Mouse (Mus musculus): ENCODE measurements around the gene Slc25a29. TPM values are rescaled to one million over a fixed set of nuclear protein-coding genes. Genes with fewer than 3 reads are reported as not detected.
"Not testable (repeated sequence)": the region's sequence is repeated elsewhere in the genome, so short reads cannot be mapped to it uniquely, and the experiment has no call there.

The Slc25a29 gene
- polyA plus RNA-seq, 1 experiment from 2014 or later: 7.1 TPM

DNA sequence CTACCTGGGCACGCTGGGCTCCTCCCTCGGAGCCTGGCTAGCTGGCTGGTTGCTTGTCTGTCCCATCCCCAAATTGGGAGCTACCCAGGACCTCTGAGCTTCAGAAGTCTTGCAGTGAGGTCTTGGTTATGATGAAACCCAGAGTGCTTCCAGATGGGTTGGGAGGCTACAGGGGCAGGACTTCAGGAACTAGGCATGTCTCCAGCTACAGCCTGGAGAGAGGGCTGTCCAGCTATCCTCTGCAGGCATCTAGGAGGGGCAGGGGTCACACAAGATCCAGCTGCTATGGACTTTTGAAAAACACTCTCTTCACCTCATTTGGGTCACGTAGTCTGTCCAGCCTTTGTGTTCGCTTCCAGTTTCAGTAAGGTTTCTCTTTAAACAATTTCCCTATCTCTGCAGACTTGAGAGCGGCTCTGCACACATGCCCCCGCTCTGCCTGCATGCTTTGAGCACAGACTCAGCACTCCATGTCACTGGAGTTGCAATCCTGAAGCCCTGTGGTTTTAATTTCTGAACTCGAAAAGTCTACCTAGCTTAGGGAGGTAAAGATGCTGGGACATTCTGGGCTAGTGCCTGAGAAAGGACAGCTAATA lies 22.0 kb upstream of the Slc25a29 start:
- H3K4me2 ChIP-seq (ENCODE audit: low read length): no peak overlapping the region
- H3K9me3 ChIP-seq (ENCODE audit: control insufficient read depth, low read length): no peaks in the 10 kb centered on the region
- ATAC-seq (replicated peaks; ENCODE audit: low FRiP score, low TSS enrichment, low read depth) (no peak), DNase-seq (ENCODE audit: low spot score) (no peak)
- peak overlapping the region; percentile 48 for H3K27ac ChIP-seq (ENCODE audit: low read depth)
- no peaks in the 10 kb centered on the region for H3K27me3 ChIP-seq (replicated peaks; ENCODE audit: control insufficient read depth, insufficient read depth, low read length)
- 65% methylated on average over 7 of the region's 7 CpGs for WGBS
- peaks cover 41% of the 10 kb centered on the region for H3K36me3 ChIP-seq (ENCODE audit: control insufficient read depth, insufficient read depth, low read length)
- H3K4me1 ChIP-seq (replicated peaks; ENCODE audit: control insufficient read depth, insufficient read depth, low read length): no peaks in the 10 kb centered on the region
- no peak overlapping the region for H3K9ac ChIP-seq (ENCODE audit: low read length)
- H3K4me3 ChIP-seq (ENCODE audit: low read depth, low read length): no peak overlapping the region

DNA sequence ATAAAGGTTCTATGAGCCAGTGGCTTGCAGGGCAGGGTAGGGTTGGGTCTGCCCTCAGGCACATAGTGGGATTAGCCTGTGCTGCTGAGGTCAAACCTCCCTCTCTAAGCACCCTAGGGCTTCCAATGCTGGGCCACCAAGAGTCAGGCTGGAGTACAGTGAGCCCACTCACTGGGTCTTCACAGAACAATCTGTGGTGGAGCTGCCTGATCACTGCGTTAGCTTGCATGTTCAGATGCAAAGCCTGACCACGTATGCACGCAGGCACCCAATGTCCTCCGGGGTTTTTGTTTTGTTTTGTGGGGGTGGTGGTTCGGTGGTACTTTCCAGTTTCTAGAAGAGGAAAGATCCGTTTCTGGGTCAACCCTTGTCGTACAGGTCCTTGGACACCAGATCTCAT lies 21.4 kb upstream of the Slc25a29 start:
- DNase-seq (ENCODE audit: low spot score): no peak
- Histone ChIP-seq H3K4me2 (ENCODE audit: low read length) (no peak overlapping the region), H3K9me3 (ENCODE audit: control insufficient read depth, low read length) (no peaks in the 10 kb centered on the region), H3K4me3 (ENCODE audit: low read depth, low read length) (no peak overlapping the region), H3K4me1 (replicated peaks; ENCODE audit: control insufficient read depth, insufficient read depth, low read length) (no peaks in the 10 kb centered on the region), H3K27me3 (replicated peaks; ENCODE audit: control insufficient read depth, insufficient read depth, low read length) (no peaks in the 10 kb centered on the region), H3K27ac (ENCODE audit: low read depth) (peak overlapping the region; percentile 48), H3K9ac (ENCODE audit: low read length) (no peak overlapping the region), H3K36me3 (ENCODE audit: control insufficient read depth, insufficient read depth, low read length) (peaks cover 35% of the 10 kb centered on the region)
- WGBS: 88% methylated on average over 7 of the region's 7 CpGs
- ATAC-seq (replicated peaks; ENCODE audit: low FRiP score, low TSS enrichment, low read depth): no peak

DNA sequence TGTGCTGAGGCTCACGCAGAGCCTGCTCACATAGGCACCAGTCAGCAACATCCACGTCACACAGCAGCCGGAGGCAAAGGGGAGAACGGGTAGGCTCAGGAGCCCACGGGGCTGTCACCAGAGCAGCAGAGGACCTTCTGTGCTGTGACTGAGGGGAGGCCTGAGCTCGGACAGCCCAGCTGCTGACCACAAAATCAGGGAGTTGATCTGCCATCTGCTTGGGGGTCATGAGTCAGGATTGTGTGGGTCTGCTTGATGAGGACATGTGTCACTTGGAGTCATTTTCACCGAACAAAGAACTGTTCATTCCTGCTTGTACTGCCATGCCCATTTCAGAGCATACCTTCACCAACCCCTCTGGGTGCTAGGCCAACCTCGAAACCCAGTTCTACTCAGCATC lies 20.5 kb upstream of the Slc25a29 start:
- WGBS: 84% methylated on average over 8 of the region's 8 CpGs
- H3K9me3 ChIP-seq (ENCODE audit: control insufficient read depth, low read length): no peaks in the 10 kb centered on the region
- DNase-seq (ENCODE audit: low spot score) (no peak), ATAC-seq (replicated peaks; ENCODE audit: low FRiP score, low TSS enrichment, low read depth) (no peak)
- H3K4me2 ChIP-seq (ENCODE audit: low read length): no peak overlapping the region
- no peak overlapping the region for H3K27ac ChIP-seq (ENCODE audit: low read depth)
- no peak overlapping the region for H3K9ac ChIP-seq (ENCODE audit: low read length)
- no peaks in the 10 kb centered on the region for H3K4me1 ChIP-seq (replicated peaks; ENCODE audit: control insufficient read depth, insufficient read depth, low read length)
- H3K4me3 ChIP-seq (ENCODE audit: low read depth, low read length): no peak overlapping the region
- no peaks in the 10 kb centered on the region for H3K27me3 ChIP-seq (replicated peaks; ENCODE audit: control insufficient read depth, insufficient read depth, low read length)
- peaks cover 26% of the 10 kb centered on the region; the same call in 1 of the 2 replicates for H3K36me3 ChIP-seq (ENCODE audit: control insufficient read depth, insufficient read depth, low read length)

DNA sequence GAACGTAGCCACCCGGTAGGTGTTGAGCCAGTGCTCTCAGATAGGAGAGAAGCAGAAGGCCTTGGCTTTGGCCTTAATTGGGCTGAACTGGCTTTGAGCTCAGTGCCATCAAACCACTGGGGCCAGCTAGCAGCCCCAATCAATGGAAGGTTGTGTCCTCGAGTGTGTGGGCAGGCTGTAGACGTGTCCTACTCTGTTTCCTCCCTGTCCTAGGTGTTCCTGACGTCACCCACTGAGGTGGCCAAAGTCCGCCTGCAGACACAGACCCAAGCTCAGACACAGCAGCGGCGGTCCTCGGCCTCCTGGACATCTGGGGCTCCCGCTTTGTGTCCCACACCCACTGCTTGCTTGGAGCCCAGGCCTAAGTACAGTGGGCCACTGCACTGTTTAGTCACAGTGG lies 19.4 kb upstream of the Slc25a29 start:
- WGBS: 90% methylated on average over 10 of the region's 10 CpGs
- H3K4me3 ChIP-seq (ENCODE audit: low read depth, low read length): no peak overlapping the region
- H3K36me3 ChIP-seq (ENCODE audit: control insufficient read depth, insufficient read depth, low read length): peaks cover 17% of the 10 kb centered on the region; the same call in 1 of the 2 replicates
- H3K9ac ChIP-seq (ENCODE audit: low read length): no peak overlapping the region
- H3K27ac ChIP-seq (ENCODE audit: low read depth): no peak overlapping the region
- no peak for ATAC-seq (replicated peaks; ENCODE audit: low FRiP score, low TSS enrichment, low read depth)
- no peaks in the 10 kb centered on the region for H3K27me3 ChIP-seq (replicated peaks; ENCODE audit: control insufficient read depth, insufficient read depth, low read length)
- DNase-seq (ENCODE audit: low spot score): no peak
- no peaks in the 10 kb centered on the region for H3K9me3 ChIP-seq (ENCODE audit: control insufficient read depth, low read length)
- H3K4me2 ChIP-seq (ENCODE audit: low read length): no peak overlapping the region
- no peaks in the 10 kb centered on the region for H3K4me1 ChIP-seq (replicated peaks; ENCODE audit: control insufficient read depth, insufficient read depth, low read length)

DNA sequence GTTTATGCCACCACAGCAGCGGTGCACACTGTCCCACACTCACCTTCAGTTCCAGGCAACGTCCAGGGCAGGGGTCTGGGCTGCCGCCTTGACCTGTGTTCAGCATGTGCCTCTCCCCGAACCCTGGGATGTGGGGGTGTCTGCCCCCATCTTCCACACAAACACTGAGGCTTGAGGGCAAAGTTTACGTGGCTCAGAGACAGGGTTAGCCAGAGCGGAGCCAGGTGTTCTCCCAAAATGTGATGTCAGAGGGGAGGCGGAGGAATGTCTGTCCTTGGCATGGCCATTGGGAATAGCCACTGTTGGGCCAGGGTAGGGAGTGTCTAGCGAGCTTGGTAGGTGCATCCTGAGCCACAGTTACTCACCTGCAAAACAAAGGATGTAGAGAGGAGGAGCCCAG lies 17.1 kb upstream of the Slc25a29 start:
- H3K4me3 ChIP-seq (ENCODE audit: low read depth, low read length): no peak overlapping the region
- no peak overlapping the region for H3K9ac ChIP-seq (ENCODE audit: low read length)
- no peaks in the 10 kb centered on the region for H3K4me1 ChIP-seq (replicated peaks; ENCODE audit: control insufficient read depth, insufficient read depth, low read length)
- WGBS: 88% methylated on average over 8 of the region's 8 CpGs
- H3K27ac ChIP-seq (ENCODE audit: low read depth): no peak overlapping the region
- no peak for ATAC-seq (replicated peaks; ENCODE audit: low FRiP score, low TSS enrichment, low read depth)
- no peaks in the 10 kb centered on the region for H3K27me3 ChIP-seq (replicated peaks; ENCODE audit: control insufficient read depth, insufficient read depth, low read length)
- H3K9me3 ChIP-seq (ENCODE audit: control insufficient read depth, low read length): no peaks in the 10 kb centered on the region
- DNase-seq (ENCODE audit: low spot score): no peak
- no peak overlapping the region for H3K4me2 ChIP-seq (ENCODE audit: low read length)
- H3K36me3 ChIP-seq (ENCODE audit: control insufficient read depth, insufficient read depth, low read length): 0 out of 2 replicates have a peak, but pooled peaks cover 3% of the 10 kb centered on the region

DNA sequence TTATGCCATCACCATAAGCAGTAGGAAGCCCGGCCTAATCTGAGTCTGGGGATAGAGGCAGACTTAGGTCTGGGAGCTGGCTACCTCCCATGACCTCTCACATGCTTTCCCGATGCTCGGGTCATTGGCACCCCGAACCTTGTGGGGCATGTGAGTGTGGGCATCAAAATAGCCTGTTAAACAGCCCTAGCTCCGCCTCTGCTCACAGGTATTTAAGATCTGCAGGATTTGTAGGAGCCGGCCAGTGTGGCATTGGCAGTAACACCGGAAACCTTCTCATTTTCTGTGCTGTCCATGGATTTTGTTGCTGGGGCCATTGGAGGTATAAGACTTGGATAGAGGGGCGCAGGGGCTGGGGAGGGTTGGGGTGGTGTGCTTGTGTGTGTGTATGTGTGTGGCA lies 15.2 kb upstream of the Slc25a29 start:
- Histone ChIP-seq H3K27ac (ENCODE audit: low read depth) (no peak overlapping the region), H3K36me3 (ENCODE audit: control insufficient read depth, insufficient read depth, low read length) (0 out of 2 replicates have a peak, but pooled peaks cover under 1% of the 10 kb centered on the region), H3K27me3 (replicated peaks; ENCODE audit: control insufficient read depth, insufficient read depth, low read length) (no peaks in the 10 kb centered on the region), H3K4me3 (ENCODE audit: low read depth, low read length) (no peak overlapping the region), H3K9me3 (ENCODE audit: control insufficient read depth, low read length) (no peaks in the 10 kb centered on the region), H3K4me2 (ENCODE audit: low read length) (no peak overlapping the region), H3K9ac (ENCODE audit: low read length) (no peak overlapping the region), H3K4me1 (replicated peaks; ENCODE audit: control insufficient read depth, insufficient read depth, low read length) (no peaks in the 10 kb centered on the region)
- DNase-seq (ENCODE audit: low spot score) (no peak), ATAC-seq (replicated peaks; ENCODE audit: low FRiP score, low TSS enrichment, low read depth) (no peak)
- WGBS: 85% methylated on average over 8 of the region's 8 CpGs

DNA sequence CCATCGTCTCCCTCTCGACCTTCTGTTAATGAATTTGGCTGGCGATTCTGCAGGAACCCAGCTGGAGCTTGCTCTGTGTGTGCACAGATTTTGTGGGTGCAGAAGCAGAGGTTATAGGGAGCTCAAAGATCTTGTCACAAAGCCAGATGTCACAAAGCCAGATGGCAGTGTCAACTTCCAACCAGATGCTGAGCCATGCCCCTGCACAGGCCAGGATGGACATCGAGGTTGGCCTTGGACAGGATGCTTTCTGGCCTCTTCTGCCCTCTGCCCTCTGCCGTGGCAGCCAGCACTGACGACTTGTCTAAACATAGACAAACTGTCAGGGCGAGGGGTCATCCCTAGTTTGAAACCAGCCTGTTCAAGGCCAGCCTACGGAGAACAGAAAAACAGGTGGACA lies 14.4 kb upstream of the Slc25a29 start:
- H3K27ac ChIP-seq (ENCODE audit: low read depth): no peak overlapping the region
- no peak overlapping the region for H3K9ac ChIP-seq (ENCODE audit: low read length)
- ATAC-seq (replicated peaks; ENCODE audit: low FRiP score, low TSS enrichment, low read depth) (no peak), DNase-seq (ENCODE audit: low spot score) (no peak)
- H3K4me2 ChIP-seq (ENCODE audit: low read length): no peak overlapping the region
- H3K36me3 ChIP-seq (ENCODE audit: control insufficient read depth, insufficient read depth, low read length): peaks cover 2% of the 10 kb centered on the region
- H3K4me3 ChIP-seq (ENCODE audit: low read depth, low read length): no peak overlapping the region
- H3K9me3 ChIP-seq (ENCODE audit: control insufficient read depth, low read length): no peaks in the 10 kb centered on the region
- no peaks in the 10 kb centered on the region for H3K4me1 ChIP-seq (replicated peaks; ENCODE audit: control insufficient read depth, insufficient read depth, low read length)
- WGBS: 34% methylated on average over 8 of the region's 8 CpGs
- no peaks in the 10 kb centered on the region for H3K27me3 ChIP-seq (replicated peaks; ENCODE audit: control insufficient read depth, insufficient read depth, low read length)

DNA sequence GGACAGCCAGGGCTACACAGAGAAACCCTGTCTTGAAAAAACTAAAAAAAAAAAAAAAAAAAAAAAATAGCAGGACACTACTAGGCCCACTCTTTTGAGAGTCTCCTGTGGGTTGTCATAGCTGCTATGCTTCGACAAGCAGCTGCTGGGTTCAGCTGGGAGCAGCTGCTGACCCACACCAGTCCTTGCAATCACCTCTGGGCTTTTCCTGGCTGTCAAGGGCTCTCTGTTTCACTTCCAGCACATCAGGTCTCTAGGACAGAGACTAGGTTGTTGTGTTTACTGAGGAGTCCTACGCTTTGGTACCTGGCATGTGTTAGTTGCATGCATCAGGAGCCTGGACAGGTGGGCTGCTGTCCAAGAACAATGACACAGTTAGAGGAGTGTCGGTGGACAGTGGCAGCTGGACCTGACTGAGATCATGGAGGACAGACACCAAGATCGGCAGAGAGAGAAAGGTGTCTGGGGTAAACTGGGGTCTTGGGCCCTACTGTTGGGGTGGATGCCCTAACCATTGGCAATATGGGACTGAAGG lies 13.9 kb upstream of the Slc25a29 start:
- Histone ChIP-seq H3K9me3 (ENCODE audit: control insufficient read depth, low read length) (no peaks in the 10 kb centered on the region), H3K27me3 (replicated peaks; ENCODE audit: control insufficient read depth, insufficient read depth, low read length) (no peaks in the 10 kb centered on the region), H3K4me1 (replicated peaks; ENCODE audit: control insufficient read depth, insufficient read depth, low read length) (no peaks in the 10 kb centered on the region), H3K9ac (ENCODE audit: low read length) (no peak overlapping the region), H3K4me3 (ENCODE audit: low read depth, low read length) (no peak overlapping the region), H3K36me3 (ENCODE audit: control insufficient read depth, insufficient read depth, low read length) (peaks cover 7% of the 10 kb centered on the region), H3K27ac (ENCODE audit: low read depth) (no peak overlapping the region), H3K4me2 (ENCODE audit: low read length) (no peak overlapping the region)
- WGBS: 77% methylated on average over 4 of the region's 4 CpGs
- no peak for DNase-seq (ENCODE audit: low spot score)
- ATAC-seq (replicated peaks; ENCODE audit: low FRiP score, low TSS enrichment, low read depth): no peak

DNA sequence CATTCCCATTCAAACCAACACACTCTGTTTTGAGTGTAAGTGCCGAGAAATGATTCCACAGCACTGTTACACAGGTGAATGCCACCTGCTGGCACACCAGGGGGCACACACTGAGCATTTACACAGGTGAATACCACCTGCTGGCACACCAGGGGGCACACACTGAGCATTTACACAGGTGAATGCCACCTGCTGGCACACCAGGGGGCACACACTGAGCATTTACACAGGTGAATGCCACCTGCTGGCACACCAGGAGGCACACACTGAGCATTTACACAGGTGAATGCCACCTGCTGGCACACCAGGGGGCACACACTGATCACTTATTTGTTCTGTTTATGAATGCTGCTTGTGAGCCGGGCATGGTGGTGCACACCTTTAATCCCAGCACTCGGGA lies 12.3 kb upstream of the Slc25a29 start:
- H3K4me1 ChIP-seq (replicated peaks; ENCODE audit: control insufficient read depth, insufficient read depth, low read length); DNase-seq (ENCODE audit: low spot score); H3K9me3 ChIP-seq (ENCODE audit: control insufficient read depth, low read length); H3K27me3 ChIP-seq (replicated peaks; ENCODE audit: control insufficient read depth, insufficient read depth, low read length); ATAC-seq (replicated peaks; ENCODE audit: low FRiP score, low TSS enrichment, low read depth); H3K9ac ChIP-seq (ENCODE audit: low read length); H3K4me2 ChIP-seq (ENCODE audit: low read length); H3K27ac ChIP-seq (ENCODE audit: low read depth); H3K4me3 ChIP-seq (ENCODE audit: low read depth, low read length): not testable (repeated sequence)
- WGBS: 94% methylated on average over 3 of the region's 3 CpGs
- peaks cover 16% of the 10 kb centered on the region for H3K36me3 ChIP-seq (ENCODE audit: control insufficient read depth, insufficient read depth, low read length)

Data from intestine, embryonic 14.5 days (tissue).